Mouse (Mus musculus): ENCODE measurements around the gene Hmga2. TPM values are rescaled to one million over a fixed set of nuclear protein-coding genes. Genes with fewer than 3 reads are reported as not detected.

Gene Hmga2
- total and polyA plus RNA-seq, 3 experiments = 0.15 TPM; not detected in 2

DNA sequence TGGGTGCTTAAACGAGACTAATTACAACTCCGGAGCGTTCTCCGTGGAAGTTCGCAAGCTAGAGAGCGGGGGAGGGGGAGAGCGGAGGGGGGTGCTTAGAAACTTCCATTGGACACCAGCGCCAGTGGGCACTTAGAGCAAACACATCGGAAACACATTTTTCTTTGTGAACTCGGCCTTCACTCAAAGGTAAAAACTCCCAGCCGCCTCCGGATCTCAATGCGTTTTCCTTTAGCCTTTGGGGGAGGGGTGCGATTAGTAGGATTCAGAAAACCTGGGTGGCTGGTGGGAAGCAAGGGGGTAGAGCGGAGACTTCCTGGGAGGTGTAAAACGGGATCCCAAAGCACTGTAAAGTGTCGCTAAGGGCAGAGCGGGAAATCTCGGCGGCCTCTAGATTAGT is 2.0 kb downstream of the Hmga2 start:
- TF ChIP-seq USF1 (IDR thresholded peaks at IDR 0.05; ENCODE audit: low read depth, low read length) = no peak
- no peak for TF ChIP-seq GABPA (IDR thresholded peaks at IDR 0.05; ENCODE audit: low read depth, low read length)
- TF ChIP-seq TCF12 (IDR thresholded peaks at IDR 0.05; ENCODE audit: low read depth, low read length) = no peak
- TF ChIP-seq HCFC1 (IDR thresholded peaks at IDR 0.05; ENCODE audit: low read depth, low read length) = no peak
- TF ChIP-seq USF2 (IDR thresholded peaks at IDR 0.05; ENCODE audit: borderline replicate concordance in 1 of 2, insufficient read depth in 1 of 2, low read depth in 1 of 2, low read length in 2 of 2) = no peak
- no peak overlapping the region for H3K9ac ChIP-seq (ENCODE audit: control insufficient read depth, low read depth, low read length, poor library complexity, severe bottlenecking)
- no peaks in the 10 kb centered on the region for H3K27me3 ChIP-seq (ENCODE audit: control insufficient read depth in 1 of 2, insufficient read depth in 2 of 2, low read length in 2 of 2)
- no peaks in the 10 kb centered on the region for H3K36me3 ChIP-seq (ENCODE audit: control insufficient read depth in 1 of 2, insufficient read depth in 2 of 2, low read length in 2 of 2)
- no peak overlapping the region for H3K4me3 ChIP-seq (ENCODE audit: control insufficient read depth in 1 of 2, insufficient read depth in 1 of 2, low read depth in 2 of 2, low read length in 2 of 2)
- no peaks in the 10 kb centered on the region for H3K79me2 ChIP-seq (ENCODE audit: control insufficient read depth, insufficient read depth, low read length, poor library complexity)
- no peak for DNase-seq (ENCODE audit: low read depth, low spot score)
- no peaks in the 10 kb centered on the region for H3K4me1 ChIP-seq (ENCODE audit: control insufficient read depth in 1 of 2, insufficient read depth in 2 of 2, low read length in 2 of 2)
- no peaks in the 10 kb centered on the region for H3K9me3 ChIP-seq (replicated peaks; ENCODE audit: insufficient read depth, low read length)
- H3K27ac ChIP-seq (ENCODE audit: control insufficient read depth, low read depth, low read length) = no peak overlapping the region

DNA sequence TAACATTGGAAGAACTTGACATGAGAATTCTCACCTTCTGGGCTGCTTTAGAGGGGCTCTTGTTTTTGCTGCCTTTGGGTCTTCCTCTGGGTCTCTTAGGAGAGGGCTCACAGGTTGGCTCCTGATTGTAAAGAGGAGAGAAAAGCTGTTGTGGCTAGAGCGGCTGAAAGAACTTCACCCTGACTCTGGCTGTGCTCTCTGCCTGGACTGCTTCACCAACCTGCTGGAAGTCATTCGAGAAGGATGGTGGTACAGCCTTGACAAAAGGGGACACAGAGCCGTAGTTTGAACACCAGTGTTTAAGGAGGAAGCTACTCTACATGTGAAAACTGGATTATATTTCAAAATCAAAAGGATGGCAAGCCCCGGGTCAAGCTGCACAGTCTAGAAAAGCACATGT is 3.1 kb downstream of the Hmga2 start:
- TF ChIP-seq USF1 (IDR thresholded peaks at IDR 0.05; ENCODE audit: low read depth, low read length) = no peak
- H3K4me1 ChIP-seq (ENCODE audit: control insufficient read depth in 1 of 2, insufficient read depth in 2 of 2, low read length in 2 of 2) = no peaks in the 10 kb centered on the region
- DNase-seq (ENCODE audit: low read depth, low spot score) = no peak
- no peak overlapping the region for H3K4me3 ChIP-seq (ENCODE audit: control insufficient read depth in 1 of 2, insufficient read depth in 1 of 2, low read depth in 2 of 2, low read length in 2 of 2)
- no peaks in the 10 kb centered on the region for H3K27me3 ChIP-seq (ENCODE audit: control insufficient read depth in 1 of 2, insufficient read depth in 2 of 2, low read length in 2 of 2)
- H3K27ac ChIP-seq (ENCODE audit: control insufficient read depth, low read depth, low read length) = no peak overlapping the region
- H3K9ac ChIP-seq (ENCODE audit: control insufficient read depth, low read depth, low read length, poor library complexity, severe bottlenecking) = no peak overlapping the region
- H3K36me3 ChIP-seq (ENCODE audit: control insufficient read depth in 1 of 2, insufficient read depth in 2 of 2, low read length in 2 of 2) = no peaks in the 10 kb centered on the region
- H3K9me3 ChIP-seq (replicated peaks; ENCODE audit: insufficient read depth, low read length) = no peaks in the 10 kb centered on the region
- no peaks in the 10 kb centered on the region for H3K79me2 ChIP-seq (ENCODE audit: control insufficient read depth, insufficient read depth, low read length, poor library complexity)

DNA sequence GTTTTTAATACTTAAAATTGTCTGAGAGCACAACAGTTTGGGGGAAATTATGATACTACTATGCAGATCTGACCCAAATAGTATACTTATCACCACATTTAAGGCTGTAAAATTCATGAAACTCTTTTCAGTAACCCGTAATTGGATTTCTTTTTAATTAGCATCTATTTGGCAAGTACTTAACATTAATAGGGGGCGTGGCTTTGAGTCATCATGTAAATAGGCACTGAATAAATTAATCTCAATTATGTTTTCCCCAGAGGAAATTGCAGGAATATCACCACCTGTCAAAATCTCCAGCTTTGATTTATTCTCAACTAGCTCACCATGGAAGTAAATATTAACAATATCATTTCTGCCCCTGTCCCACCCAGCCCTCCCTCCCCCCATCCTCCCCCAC is 3.7 kb downstream of the Hmga2 start:
- no peak for DNase-seq (ENCODE audit: low read depth, low spot score)
- H3K4me1 ChIP-seq (ENCODE audit: control insufficient read depth in 1 of 2, insufficient read depth in 2 of 2, low read length in 2 of 2) = no peaks in the 10 kb centered on the region
- H3K9ac ChIP-seq (ENCODE audit: control insufficient read depth, low read depth, low read length, poor library complexity, severe bottlenecking) = no peak overlapping the region
- no peak for TF ChIP-seq ZC3H11A (IDR thresholded peaks at IDR 0.05; ENCODE audit: low read depth, low read length)
- TF ChIP-seq MAZ (IDR thresholded peaks at IDR 0.05; ENCODE audit: low read depth, low read length) = no peak
- no peak for TF ChIP-seq BHLHE40 (IDR thresholded peaks at IDR 0.05; ENCODE audit: borderline replicate concordance, low read depth, low read length)
- H3K27ac ChIP-seq (ENCODE audit: control insufficient read depth, low read depth, low read length) = no peak overlapping the region
- H3K36me3 ChIP-seq (ENCODE audit: control insufficient read depth in 1 of 2, insufficient read depth in 2 of 2, low read length in 2 of 2) = no peaks in the 10 kb centered on the region
- H3K27me3 ChIP-seq (ENCODE audit: control insufficient read depth in 1 of 2, insufficient read depth in 2 of 2, low read length in 2 of 2) = no peaks in the 10 kb centered on the region
- no peaks in the 10 kb centered on the region for H3K9me3 ChIP-seq (replicated peaks; ENCODE audit: insufficient read depth, low read length)
- no peak overlapping the region for H3K4me3 ChIP-seq (ENCODE audit: control insufficient read depth in 1 of 2, insufficient read depth in 1 of 2, low read depth in 2 of 2, low read length in 2 of 2)
- H3K79me2 ChIP-seq (ENCODE audit: control insufficient read depth, insufficient read depth, low read length, poor library complexity) = no peaks in the 10 kb centered on the region

DNA sequence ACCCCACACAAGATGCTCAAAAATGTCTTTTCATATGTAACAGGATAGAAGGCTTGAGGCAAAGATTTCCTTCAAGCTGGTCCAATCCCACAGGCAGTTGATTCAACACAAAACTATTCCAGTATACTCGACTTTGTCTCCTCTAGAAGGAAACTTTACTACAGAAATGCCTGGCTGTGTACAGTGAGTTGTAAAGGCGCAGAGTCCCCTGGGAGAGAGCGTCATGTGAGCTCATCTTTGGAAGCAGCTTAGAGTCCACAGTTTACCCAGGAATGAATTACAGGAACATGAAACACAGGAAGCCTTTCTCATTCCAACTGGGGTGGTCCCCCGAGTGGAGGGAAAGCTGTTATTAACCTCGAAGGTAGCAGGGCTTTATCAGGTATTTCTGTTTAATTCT is 11.1 kb downstream of the Hmga2 start:
- no peaks in the 10 kb centered on the region for H3K9me3 ChIP-seq (replicated peaks; ENCODE audit: insufficient read depth, low read length)
- H3K4me1 ChIP-seq (ENCODE audit: control insufficient read depth in 1 of 2, insufficient read depth in 2 of 2, low read length in 2 of 2) = no peaks in the 10 kb centered on the region
- H3K4me3 ChIP-seq (ENCODE audit: control insufficient read depth in 1 of 2, insufficient read depth in 1 of 2, low read depth in 2 of 2, low read length in 2 of 2) = no peak overlapping the region
- no peaks in the 10 kb centered on the region for H3K36me3 ChIP-seq (ENCODE audit: control insufficient read depth in 1 of 2, insufficient read depth in 2 of 2, low read length in 2 of 2)
- H3K27ac ChIP-seq (ENCODE audit: control insufficient read depth, low read depth, low read length) = no peak overlapping the region
- H3K27me3 ChIP-seq (ENCODE audit: control insufficient read depth in 1 of 2, insufficient read depth in 2 of 2, low read length in 2 of 2) = no peaks in the 10 kb centered on the region
- no peak for TF ChIP-seq ZC3H11A (IDR thresholded peaks at IDR 0.05; ENCODE audit: low read depth, low read length)
- TF ChIP-seq MXI1 (IDR thresholded peaks at IDR 0.05; ENCODE audit: low read depth, low read length) = no peak
- no peak for TF ChIP-seq POLR2A (IDR thresholded peaks at IDR 0.05; ENCODE audit: control insufficient read depth in 1 of 2, insufficient read depth in 1 of 2, low read depth in 1 of 2, low read length in 2 of 2, poor library complexity in 1 of 2)
- TF ChIP-seq ELF1 (IDR thresholded peaks at IDR 0.05; ENCODE audit: low read depth, low read length) = no peak
- no peak for TF ChIP-seq TBP (IDR thresholded peaks at IDR 0.05; ENCODE audit: low read depth, low read length)
- no peak for TF ChIP-seq KAT2A (conservative IDR thresholded peaks at IDR 0.05; ENCODE audit: low read depth, low read length)
- no peak for TF ChIP-seq POLR2AphosphoS2 (IDR thresholded peaks at IDR 0.05; ENCODE audit: low read length)
- TF ChIP-seq ZNF384 (IDR thresholded peaks at IDR 0.05; ENCODE audit: low read depth, low read length) = no peak
- no peak for TF ChIP-seq MEF2A (IDR thresholded peaks at IDR 0.05; ENCODE audit: extremely low read depth, insufficient replicate concordance, low read depth, low read length, poor library complexity, severe bottlenecking)
- no peak for TF ChIP-seq CHD2 (IDR thresholded peaks at IDR 0.05; ENCODE audit: low read length)
- no peak for TF ChIP-seq EP300 (IDR thresholded peaks at IDR 0.05; ENCODE audit: low read depth in 1 of 2, low read length in 2 of 2)
- no peak for TF ChIP-seq HCFC1 (IDR thresholded peaks at IDR 0.05; ENCODE audit: low read depth, low read length)
- H3K9ac ChIP-seq (ENCODE audit: control insufficient read depth, low read depth, low read length, poor library complexity, severe bottlenecking) = no peak overlapping the region
- DNase-seq (ENCODE audit: low read depth, low spot score) = no peak
- no peaks in the 10 kb centered on the region for H3K79me2 ChIP-seq (ENCODE audit: control insufficient read depth, insufficient read depth, low read length, poor library complexity)
